Mouse (Mus musculus): ENCODE measurements at regions not wholly inside any gene's neighbourhood (a gene's known extent, or its start where the extent isn't known, plus 50 kb on each side); places are given as distances from the start of the nearest gene placed in this dataset.
A peak's percentile ranks its signal among the peaks of the same experiment; 100 is the strongest.

- DNase-seq (ENCODE audit: low read depth), result peak; percentile 12
Observed at GRCm38 (mm10) chr19:49741239-49741638, 937.2 kb downstream of the Sorcs1 start.

- no peak for DNase-seq (ENCODE audit: low read depth)
Observed at GRCm38 (mm10) chr19:49739483-49740175, 938.8 kb downstream of the Sorcs1 start.

GRCm38 (mm10) chr19:49697659-49698058 lies 980.8 kb downstream of the Sorcs1 start:
- DNase-seq (ENCODE audit: low read depth), result no peak

GRCm38 (mm10) chr19:49685588-49686281 lies 992.7 kb downstream of the Sorcs1 start:
- no peak for DNase-seq (ENCODE audit: low read depth)

- no peak for DNase-seq (ENCODE audit: low read depth)
Observed at GRCm38 (mm10) chr19:49681204-49681603, 997.2 kb downstream of the Sorcs1 start.

- no peak for DNase-seq (ENCODE audit: low read depth)
Observed at GRCm38 (mm10) chr19:49680006-49680405, 998.4 kb downstream of the Sorcs1 start.

- no peak for DNase-seq (ENCODE audit: low read depth)
Observed at GRCm38 (mm10) chr19:49675931-49676330, 1002.5 kb downstream of the Sorcs1 start.

DNA sequence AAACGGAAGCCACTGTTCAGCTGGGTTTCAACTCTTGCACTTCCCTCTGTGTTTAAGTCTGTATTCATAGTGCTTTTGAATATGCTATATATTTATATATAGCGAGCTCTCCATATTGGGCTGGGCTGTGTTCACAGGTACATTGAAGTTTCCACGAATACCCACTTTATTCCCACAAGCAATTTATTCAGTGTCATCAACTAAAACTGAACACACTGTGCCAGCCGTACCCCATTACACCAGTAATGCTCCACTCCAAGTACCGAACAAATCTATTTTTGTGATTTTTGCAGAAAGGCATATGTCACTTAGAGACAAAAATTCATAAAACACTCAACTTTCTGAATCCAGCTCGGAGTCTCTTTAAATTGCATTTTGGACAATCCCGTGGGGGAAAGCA lies 1048.5 kb downstream of the Sorcs1 start:
- no peak for DNase-seq (ENCODE audit: low read depth)

GRCm38 (mm10) chr19:49619920-49620319 lies 1058.5 kb downstream of the Sorcs1 start:
- DNase-seq (ENCODE audit: low read depth), result no peak

- no peak for DNase-seq (ENCODE audit: low read depth)
Observed at GRCm38 (mm10) chr19:49615071-49615470, 1063.4 kb downstream of the Sorcs1 start.

All from 416B (cell line).